In genomic region chr4:94007088-94007768, GRCm38 (mm10) we compare ENCODE assay signal across 9 mouse cellular contexts.
A peak's percentile ranks its signal among the peaks of the same experiment; 100 is the strongest.
DNase-seq lines count a peak whose midpoint lies in the region; ATAC-seq and TF ChIP-seq lines count a peak whose summit lies in the region.
"Had no signal": no experiment of that assay in that cellular context is flagged by ENCODE, and none has a peak within 500 bp of the region (broad histone marks: within the 10 kb centered on the region; RNA-seq: fewer than 3 reads in every experiment).

No protein-coding gene starts in this region.

- no peak for TF ChIP-seq POLR2A in lung, adult 2 months (IDR thresholded peaks at IDR 0.05; ENCODE audit: borderline replicate concordance, extremely low read depth, low read depth, low read length)

- no peaks in the 10 kb centered on the region for H3K27me3 ChIP-seq in lung, embryonic 14.5 days (ENCODE audit: insufficient read depth, low read length)
- H3K27me3 ChIP-seq in embryonic facial prominence, embryonic 11.5 days (ENCODE audit: control insufficient read depth, insufficient read depth, low read length) = no peaks in the 10 kb centered on the region
- no peaks in the 10 kb centered on the region for H3K27me3 ChIP-seq in hindbrain, postnatal 0 days (ENCODE audit: insufficient read depth, low read length)
- no peaks in the 10 kb centered on the region for H3K27me3 ChIP-seq in limb, embryonic 12.5 days
- H3K27me3 ChIP-seq: lung, embryonic 15.5 days had no signal

- H3K4me3 ChIP-seq in lung, embryonic 14.5 days (ENCODE audit: low read depth, low read length) = no peak overlapping the region
- no peak overlapping the region for H3K4me3 ChIP-seq in lung, adult 2 months (replicated peaks; ENCODE audit: extremely low read depth, low read depth, low read length)
- H3K4me3 ChIP-seq in embryonic facial prominence, embryonic 11.5 days (ENCODE audit: low read depth, low read length) = no peak overlapping the region
- H3K4me3 ChIP-seq in hindbrain, postnatal 0 days (ENCODE audit: low read length) = no peak overlapping the region
- H3K4me3 ChIP-seq in limb, embryonic 12.5 days (replicated peaks) = no peak overlapping the region
- H3K4me3 ChIP-seq: lung, embryonic 15.5 days had no signal

- peak; percentile 92 for ATAC-seq in lung, embryonic 14.5 days (ENCODE audit: insufficient read depth)
- ATAC-seq in embryonic facial prominence, embryonic 11.5 days (replicated peaks; ENCODE audit: insufficient number of reproducible peaks, low FRiP score, low TSS enrichment, low read depth) = peak; percentile 88
- peak; percentile 85 for ATAC-seq in hindbrain, postnatal 0 days
- ATAC-seq in limb, embryonic 12.5 days (ENCODE audit: insufficient number of reproducible peaks, insufficient read depth, low FRiP score, low TSS enrichment, low read depth) = peak; percentile 78

- H3K9ac ChIP-seq in lung, embryonic 14.5 days = no peak overlapping the region
- H3K9ac ChIP-seq in embryonic facial prominence, embryonic 11.5 days (replicated peaks; ENCODE audit: low read length) = no peak overlapping the region
- H3K9ac ChIP-seq in hindbrain, postnatal 0 days (replicated peaks; ENCODE audit: low read length) = no peak overlapping the region
- H3K9ac ChIP-seq in limb, embryonic 12.5 days (replicated peaks) = no peak overlapping the region
- H3K9ac ChIP-seq: lung, embryonic 15.5 days had no signal

- DNase-seq in lung, embryonic 14.5 days = peak; percentile 83
- DNase-seq in lung, adult 2 months = no peak
- peak; percentile 78 for DNase-seq in adipocyte (ENCODE audit: low spot score)
- DNase-seq in embryonic facial prominence, embryonic 11.5 days (ENCODE audit: low spot score) = peak; percentile 79
- DNase-seq in hindbrain, postnatal 0 days (ENCODE audit: low spot score) = peak; percentile 92
- peak; percentile 78 for DNase-seq in retina, postnatal 1 day
- DNase-seq in spleen, postnatal 14 days (ENCODE audit: low spot score in 2 of 2) = no peak

- no peaks in the 10 kb centered on the region for H3K9me3 ChIP-seq in lung, embryonic 14.5 days (ENCODE audit: low read depth, low read length)
- H3K9me3 ChIP-seq in embryonic facial prominence, embryonic 11.5 days (replicated peaks; ENCODE audit: control insufficient read depth, low read length) = no peaks in the 10 kb centered on the region
- no peaks in the 10 kb centered on the region for H3K9me3 ChIP-seq in hindbrain, postnatal 0 days (ENCODE audit: low read length)
- no peaks in the 10 kb centered on the region for H3K9me3 ChIP-seq in limb, embryonic 12.5 days
- H3K9me3 ChIP-seq: lung, embryonic 15.5 days had no signal

- no peaks in the 10 kb centered on the region for H3K4me1 ChIP-seq in lung, embryonic 14.5 days (ENCODE audit: insufficient read depth)
- H3K4me1 ChIP-seq in lung, adult 2 months (ENCODE audit: control insufficient read depth, insufficient read depth, low read length) = no peaks in the 10 kb centered on the region
- no peaks in the 10 kb centered on the region for H3K4me1 ChIP-seq in embryonic facial prominence, embryonic 11.5 days (ENCODE audit: control insufficient read depth, insufficient read depth, low read length)
- no peaks in the 10 kb centered on the region for H3K4me1 ChIP-seq in hindbrain, postnatal 0 days (ENCODE audit: insufficient read depth, low read length)
- no peaks in the 10 kb centered on the region for H3K4me1 ChIP-seq in limb, embryonic 12.5 days (replicated peaks)
- H3K4me1 ChIP-seq: lung, embryonic 15.5 days had no signal

- H3K27ac ChIP-seq in lung, embryonic 14.5 days (ENCODE audit: low read depth) = no peak overlapping the region
- no peak overlapping the region for H3K27ac ChIP-seq in embryonic facial prominence, embryonic 11.5 days (replicated peaks; ENCODE audit: low read depth, low read length)
- no peak overlapping the region; the same call in 1 of the 2 replicates for H3K27ac ChIP-seq in hindbrain, postnatal 0 days
- H3K27ac ChIP-seq in limb, embryonic 12.5 days = no peak overlapping the region
- H3K27ac ChIP-seq: lung, embryonic 15.5 days had no signal

- TF ChIP-seq CTCF in lung, embryonic 14.5 days (IDR thresholded peaks at IDR 0.05; ENCODE audit: low read depth) = peak; percentile 66
- TF ChIP-seq CTCF in lung, adult 2 months (IDR thresholded peaks at IDR 0.05; ENCODE audit: insufficient read depth, low read length) = no peak
- peak; percentile 79 for TF ChIP-seq CTCF in hindbrain, postnatal 0 days (IDR thresholded peaks at IDR 0.05; ENCODE audit: low read depth)

- no peak overlapping the region for H3K4me2 ChIP-seq in lung, embryonic 14.5 days
- no peak overlapping the region for H3K4me2 ChIP-seq in embryonic facial prominence, embryonic 11.5 days (ENCODE audit: low read depth, low read length)
- H3K4me2 ChIP-seq in hindbrain, postnatal 0 days (ENCODE audit: low read depth, low read length) = no peak overlapping the region
- no peak overlapping the region for H3K4me2 ChIP-seq in limb, embryonic 12.5 days
- H3K4me2 ChIP-seq: lung, embryonic 15.5 days had no signal

- H3K36me3 ChIP-seq in lung, embryonic 14.5 days (ENCODE audit: insufficient read depth) = no peaks in the 10 kb centered on the region
- no peaks in the 10 kb centered on the region for H3K36me3 ChIP-seq in embryonic facial prominence, embryonic 11.5 days (replicated peaks; ENCODE audit: control insufficient read depth, insufficient read depth, low read depth, low read length)
- no peaks in the 10 kb centered on the region for H3K36me3 ChIP-seq in hindbrain, postnatal 0 days (ENCODE audit: insufficient read depth, low read length)
- H3K36me3 ChIP-seq in limb, embryonic 12.5 days = no peaks in the 10 kb centered on the region
- H3K36me3 ChIP-seq: lung, embryonic 15.5 days had no signal

- 39% methylated on average over 8 of the region's 8 CpGs for WGBS in lung, embryonic 14.5 days
- 41% methylated on average over 8 of the region's 8 CpGs for WGBS in lung, adult 2 months
- 48% methylated on average over 8 of the region's 8 CpGs for WGBS in embryonic facial prominence, embryonic 11.5 days
- 43% methylated on average over 8 of the region's 8 CpGs for WGBS in hindbrain, postnatal 0 days
- 47% methylated on average over 8 of the region's 8 CpGs for WGBS in limb, embryonic 12.5 days

Comparison
In these comparisons a context has a peak if more than half of its experiments do, and no peak if none do; other contexts are left out.
1. DNase-seq: peak in lung, embryonic 14.5 days (single experiment), adipocyte (single experiment), embryonic facial prominence, embryonic 11.5 days (single experiment), hindbrain, postnatal 0 days (single experiment) and retina, postnatal 1 day (single experiment); none in lung, adult 2 months (single experiment) and spleen, postnatal 14 days (0 of 2).
2. Peak in every context shown above with its lines, with median percentiles within 50 percentile points of each other: ATAC-seq.